Mouse (Mus musculus) lung, adult 2 months (tissue): ENCODE measurements at regions not wholly inside any gene's neighbourhood (a gene's known extent, or its start where the extent isn't known, plus 50 kb on each side); places are given as distances from the start of the nearest gene placed in this dataset.
"Not testable (repeated sequence)": the region's sequence is repeated elsewhere in the genome, so short reads cannot be mapped to it uniquely, and the experiment has no call there.

Experiments used
- DNase-seq: peaks from one replicate; pipeline ENCODE4 v3.0.0; 2022
- H3K4me1 ChIP-seq: fragments of 200-500 bp; 2 replicates; pipeline ENCODE4 v1.6.1; 2011; ENCODE audit warnings: low read length; ENCODE audit not compliant: control insufficient read depth, insufficient read depth
- H3K4me3 ChIP-seq: fragments of 200-500 bp; replicated peaks from 2 replicates; pipeline ENCODE3; 2011; ENCODE audit warnings: low read depth, mild to moderate bottlenecking, control low read depth, low read length; ENCODE audit errors: extremely low read depth
- CTCF ChIP-seq: fragments of 200-500 bp; IDR thresholded peaks from 2 replicates; pipeline ENCODE4 v1.5.1; 2011; ENCODE audit warnings: mild to moderate bottlenecking, low read length, control low read depth; ENCODE audit not compliant: insufficient read depth
- POLR2A ChIP-seq: fragments of 200-500 bp; IDR thresholded peaks from 2 replicates; pipeline ENCODE4 v1.6.1; 2011; ENCODE audit warnings: low read depth, mild to moderate bottlenecking, control low read depth, low read length, borderline replicate concordance; ENCODE audit errors: extremely low read depth
- WGBS: fragments of 180-500 bp; shearing (Covaris S2); methylation state at CpG from one replicate; pipeline ENCODE4 v1.1.7; 2018; 5-methylcytosine and 5-hydroxymethylcytosine counted together

- TF ChIP-seq CTCF (no peak), POLR2A (no peak)
- Histone ChIP-seq H3K4me1 (no peaks in the 10 kb centered on the region), H3K4me3 (no peak overlapping the region)
- no peak for DNase-seq
- WGBS = 69% methylated on average over 3 of the region's 3 CpGs
Observed at GRCm38 (mm10) chr17:26335551-26335950, 79.1 kb upstream of the Neurl1b start.

- no peak overlapping the region for H3K4me3 ChIP-seq
- no peaks in the 10 kb centered on the region for H3K4me1 ChIP-seq
- TF ChIP-seq CTCF (no peak), POLR2A (no peak)
- no peak for DNase-seq
- WGBS = 82% methylated on average over 1 of the region's 1 CpGs
Observed at GRCm38 (mm10) chr17:26336011-26336410, 78.6 kb upstream of the Neurl1b start.

GRCm38 (mm10) chr17:26337106-26337505 is 77.5 kb upstream of the Neurl1b start:
- Histone ChIP-seq H3K4me3 (no peak overlapping the region), H3K4me1 (no peaks in the 10 kb centered on the region)
- TF ChIP-seq POLR2A (no peak), CTCF (no peak)
- WGBS = 61% methylated on average over 3 of the region's 3 CpGs
- no peak for DNase-seq

GRCm38 (mm10) chr17:26345436-26345835 is 69.2 kb upstream of the Neurl1b start:
- H3K4me3 ChIP-seq, H3K4me1 ChIP-seq, DNase-seq: not testable (repeated sequence)
- WGBS = 75% methylated on average over 7 of the region's 7 CpGs

GRCm38 (mm10) chr17:26348116-26348515 is 66.5 kb upstream of the Neurl1b start:
- Histone ChIP-seq H3K4me1 (no peaks in the 10 kb centered on the region), H3K4me3 (no peak overlapping the region)
- no peak for DNase-seq
- WGBS = 69% methylated on average over 5 of the region's 5 CpGs
- no peak for TF ChIP-seq CTCF
- TF ChIP-seq POLR2A = no peak

- no peak for DNase-seq
- 55% methylated on average over 2 of the region's 2 CpGs for WGBS
- Histone ChIP-seq H3K4me1 (no peaks in the 10 kb centered on the region), H3K4me3 (no peak overlapping the region)
- no peak for TF ChIP-seq POLR2A
- no peak for TF ChIP-seq CTCF
Observed at GRCm38 (mm10) chr17:26349741-26350140, 64.9 kb upstream of the Neurl1b start.

- no peak overlapping the region for H3K4me3 ChIP-seq
- WGBS = 83% methylated on average over 5 of the region's 5 CpGs
- H3K4me1 ChIP-seq = no peaks in the 10 kb centered on the region
- no peak for DNase-seq
- TF ChIP-seq POLR2A (no peak), CTCF (no peak)
Observed at GRCm38 (mm10) chr17:26350216-26350615, 64.4 kb upstream of the Neurl1b start.

- no peak for DNase-seq
- Histone ChIP-seq H3K4me3 (no peak overlapping the region), H3K4me1 (no peaks in the 10 kb centered on the region)
- 80% methylated on average over 7 of the region's 7 CpGs for WGBS
- TF ChIP-seq POLR2A (no peak), CTCF (no peak)
Observed at GRCm38 (mm10) chr17:26351991-26352390, 62.6 kb upstream of the Neurl1b start.

- no peak overlapping the region for H3K4me3 ChIP-seq
- H3K4me1 ChIP-seq = no peaks in the 10 kb centered on the region
- WGBS = 57% methylated on average over 4 of the region's 4 CpGs
- TF ChIP-seq CTCF (no peak), POLR2A (no peak)
- no peak for DNase-seq
Observed at GRCm38 (mm10) chr17:26352712-26353111, 61.9 kb upstream of the Neurl1b start.

- DNase-seq = no peak
- WGBS = 54% methylated on average over 3 of the region's 3 CpGs
- TF ChIP-seq POLR2A (no peak), CTCF (no peak)
Observed at GRCm38 (mm10) chr17:26354431-26354830, 60.2 kb upstream of the Neurl1b start.

GRCm38 (mm10) chr17:26355301-26355700 is 59.3 kb upstream of the Neurl1b start:
- no peak overlapping the region for H3K4me3 ChIP-seq

More at GRCm38 (mm10) chr17:26354431-26354830, 60.2 kb upstream of the Neurl1b start:
- Histone ChIP-seq H3K4me3 (no peak overlapping the region), H3K4me1 (no peaks in the 10 kb centered on the region)

More at GRCm38 (mm10) chr17:26355301-26355700, 59.3 kb upstream of the Neurl1b start:
- no peaks in the 10 kb centered on the region for H3K4me1 ChIP-seq
- TF ChIP-seq CTCF (no peak), POLR2A (no peak)
- 83% methylated on average over 3 of the region's 3 CpGs for WGBS
- no peak for DNase-seq
